Mouse (Mus musculus) testis, postnatal 14 days (tissue): Measurements from ENCODE around the gene Zcchc4.

Source experiments
- DNase-seq: peaks from one replicate; pipeline ENCODE4 v3.0.0; 2021; ENCODE audit warnings: low spot score

Zcchc4 gene

DNA sequence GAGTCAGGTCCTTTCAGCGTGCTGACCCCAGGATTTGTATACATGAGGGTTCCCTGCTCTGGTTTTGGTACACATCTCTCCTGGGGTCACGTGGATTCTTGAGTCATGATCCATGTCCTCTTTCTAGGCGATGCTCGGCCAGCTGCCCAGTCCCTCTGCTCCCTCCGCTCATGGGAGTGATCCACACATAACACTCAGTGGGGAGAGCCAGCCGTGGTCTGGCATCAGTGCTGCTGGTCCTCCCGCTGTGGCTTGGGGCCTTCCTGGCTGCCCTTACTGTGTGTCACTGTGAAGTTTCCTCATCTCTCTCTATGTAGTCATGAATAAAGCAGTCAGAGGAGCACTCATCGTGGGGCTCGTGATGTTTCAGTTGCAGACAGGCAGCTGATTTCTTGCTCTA lies 18.9 kb downstream of the Zcchc4 start:
- DNase-seq: no peak

DNA sequence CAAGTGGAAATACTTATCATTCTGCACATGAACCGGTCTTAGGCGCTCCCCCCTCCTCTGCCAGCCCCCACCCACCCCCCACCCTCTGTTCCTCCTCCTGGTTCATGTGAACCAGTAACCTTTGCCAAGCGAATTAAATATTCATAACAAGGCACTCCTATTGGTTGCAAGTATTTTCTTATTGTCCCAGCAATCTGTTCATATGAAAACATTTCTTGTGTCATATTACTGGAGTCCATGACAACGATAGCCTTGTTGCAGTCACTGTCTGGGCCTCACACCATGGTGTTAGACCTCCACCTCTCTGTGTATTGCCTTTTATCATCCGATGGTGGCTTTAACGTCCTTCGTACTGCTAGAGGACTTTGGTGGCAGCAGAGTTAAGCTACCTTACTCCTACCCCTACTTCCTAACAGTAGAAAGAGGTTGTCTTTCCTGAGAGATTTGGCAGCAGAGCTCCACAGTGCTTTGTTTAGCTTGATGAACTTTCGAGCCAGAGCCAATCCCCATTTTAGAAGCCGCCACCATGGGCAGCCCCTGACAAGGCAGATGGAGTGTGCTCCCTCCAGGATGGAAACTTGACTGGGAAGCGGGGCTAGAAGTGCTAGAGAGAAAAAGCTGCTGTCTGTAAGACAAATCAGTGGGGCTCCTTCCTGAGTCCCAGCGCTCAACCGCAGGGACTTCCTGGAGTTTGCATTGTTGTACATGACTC lies 24.2 kb downstream of the Zcchc4 start:
- no peak for DNase-seq

DNA sequence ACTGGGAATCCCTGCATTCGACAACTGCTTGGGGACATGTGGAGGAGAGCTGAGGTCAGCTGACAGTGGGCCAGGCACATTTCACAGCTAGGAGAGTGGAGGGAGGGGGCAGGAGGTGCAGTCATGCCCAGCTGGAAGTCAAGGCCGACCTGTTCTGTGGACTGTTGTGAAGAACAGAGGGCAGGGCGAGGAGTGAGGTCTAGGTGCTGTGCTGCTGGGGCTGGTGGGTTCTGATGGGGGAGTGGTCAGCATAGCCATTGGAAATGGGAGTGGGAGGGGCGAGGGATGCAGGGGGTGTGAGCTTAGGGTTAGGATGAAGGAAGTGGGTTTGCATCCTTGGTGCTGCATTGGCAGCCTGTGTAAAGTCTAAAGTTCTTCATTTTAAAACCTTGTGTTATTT lies 30.6 kb downstream of the Zcchc4 start:
- DNase-seq: no peak

DNA sequence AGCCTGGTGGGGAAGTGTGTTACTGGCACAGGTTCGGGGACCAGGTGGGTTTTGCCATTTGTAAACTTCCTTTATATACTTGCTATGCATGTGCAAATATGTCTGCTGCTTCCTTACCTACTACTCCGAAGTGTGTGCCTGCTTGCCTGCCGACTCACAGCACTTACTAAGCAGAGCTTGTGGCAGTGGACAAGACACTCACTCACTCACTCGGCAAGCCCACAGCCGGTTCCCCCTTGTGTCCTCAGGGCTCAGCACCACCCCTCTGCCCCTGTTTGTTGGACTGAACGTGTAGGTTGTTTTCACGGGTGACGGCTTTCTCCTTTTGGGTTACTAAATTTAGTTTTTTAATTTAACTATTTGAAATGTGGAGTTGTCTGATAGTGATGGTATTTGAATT lies 31.1 kb downstream of the Zcchc4 start:
- no peak for DNase-seq

DNA sequence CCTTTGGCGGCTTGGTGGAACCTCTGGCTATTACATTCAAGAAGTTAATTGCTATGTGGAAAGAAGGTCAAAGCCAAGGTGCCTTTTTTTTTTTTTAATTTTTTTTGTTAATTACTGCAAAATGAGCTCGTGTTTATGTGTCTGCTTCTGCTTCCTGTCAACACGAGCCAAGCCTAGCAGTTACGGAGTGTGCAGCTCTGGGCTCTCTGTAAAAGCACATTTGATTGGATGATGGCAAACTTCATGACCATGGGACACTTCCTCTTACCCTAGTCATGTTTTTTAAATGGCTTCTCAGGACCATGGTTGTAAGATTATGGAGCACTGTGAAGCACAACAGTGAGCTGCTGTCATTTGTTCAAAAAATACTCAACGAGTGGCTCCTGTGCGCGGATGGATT lies 31.8 kb downstream of the Zcchc4 start:
- DNase-seq: no peak

DNA sequence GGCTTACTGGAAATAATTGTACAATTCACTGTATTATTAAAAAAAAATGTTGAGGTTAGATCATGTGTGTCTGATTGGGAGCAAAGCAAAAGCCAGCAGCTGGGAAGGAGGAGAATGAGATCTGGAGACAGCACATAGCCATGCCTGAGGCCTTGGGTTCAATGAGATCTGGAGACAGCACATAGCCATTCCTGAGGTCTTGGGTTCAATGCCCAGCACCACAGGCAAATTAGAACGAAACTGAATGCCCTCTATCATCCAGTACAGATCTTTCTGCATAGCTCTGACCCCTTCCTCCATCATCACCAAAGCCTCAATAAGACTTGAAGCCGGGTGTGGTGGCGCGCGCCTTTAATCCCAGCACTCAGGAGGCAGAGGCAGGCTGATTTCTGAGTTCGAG lies 35.2 kb downstream of the Zcchc4 start:
- no peak for DNase-seq

DNA sequence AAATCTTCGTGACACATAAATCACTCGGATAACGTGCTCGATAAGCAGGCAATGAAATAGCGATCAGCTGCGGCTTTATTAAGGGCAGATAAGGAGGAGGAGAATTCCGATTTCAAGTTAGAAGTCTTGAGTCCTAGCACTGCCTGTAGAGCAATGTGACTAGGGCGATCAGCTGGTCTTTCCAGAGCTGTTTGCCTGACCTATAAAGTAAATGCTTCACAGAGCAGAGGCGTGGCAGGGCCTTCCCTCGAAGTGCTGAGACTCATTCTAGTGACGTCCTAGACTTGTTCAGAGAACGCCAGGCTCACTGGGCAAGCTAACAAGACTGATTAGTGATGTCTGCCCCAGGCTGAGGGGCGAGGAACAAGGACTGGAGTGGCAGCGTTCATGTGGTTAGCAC lies 35.8 kb downstream of the Zcchc4 start:
- no peak for DNase-seq

DNA sequence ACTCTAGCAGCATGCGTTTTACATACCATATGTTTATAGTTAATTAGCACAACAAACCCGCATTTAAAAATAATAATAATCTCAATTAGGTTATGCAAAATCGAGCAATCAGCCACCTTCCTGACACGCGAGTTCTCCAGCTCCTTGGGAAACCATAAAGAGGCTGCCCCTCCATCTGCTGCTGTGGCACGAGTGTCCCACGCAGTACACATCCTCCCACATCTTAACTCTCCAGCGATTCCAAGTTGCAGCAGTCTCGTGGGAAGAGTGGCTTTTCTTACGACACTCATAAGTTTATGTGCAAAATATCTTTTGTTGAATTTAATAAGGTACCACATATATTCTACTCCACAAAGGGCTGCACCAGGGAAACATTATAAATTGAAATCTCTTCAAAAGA lies 37.2 kb downstream of the Zcchc4 start:
- no peak for DNase-seq

DNA sequence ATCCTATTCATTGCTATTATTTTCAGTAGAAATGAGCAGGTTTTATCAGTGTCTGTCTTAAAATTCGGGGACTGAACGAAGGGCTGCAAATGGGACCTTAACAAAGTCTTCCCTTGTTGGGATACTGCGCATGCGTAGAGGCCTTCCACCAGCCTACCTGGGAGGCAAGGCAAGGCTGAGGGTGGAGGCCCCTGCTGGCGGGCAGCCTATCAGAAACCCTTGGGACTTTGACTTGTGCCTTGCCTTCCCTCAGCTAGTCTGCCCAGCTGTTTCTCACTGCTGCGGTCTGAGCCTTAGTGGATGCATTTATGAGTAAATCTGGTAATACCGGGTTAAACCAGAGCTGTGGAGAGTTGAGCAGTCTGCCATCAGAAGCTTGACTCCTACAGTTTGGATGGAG lies 38.1 kb downstream of the Zcchc4 start:
- peak; percentile 45 for DNase-seq

DNA sequence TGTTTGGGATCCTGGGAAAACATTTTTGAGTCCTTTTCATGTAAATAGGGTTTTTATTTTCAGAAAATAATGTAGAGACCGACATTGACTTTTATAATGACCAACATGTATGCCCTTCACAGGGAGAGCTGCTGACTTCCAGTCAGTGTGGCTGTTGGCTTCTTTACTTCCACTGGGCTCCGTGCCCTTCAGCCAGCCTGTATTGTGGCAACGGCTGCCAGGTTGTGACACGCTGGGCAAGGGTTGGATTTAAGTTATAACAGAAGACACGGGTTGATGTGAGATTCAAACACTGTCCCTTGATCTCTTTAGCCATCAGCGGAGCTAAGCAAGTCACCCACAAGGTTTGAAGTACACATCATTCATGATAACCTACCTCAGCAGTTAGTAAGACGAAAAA lies 43.5 kb downstream of the Zcchc4 start:
- DNase-seq: no peak

DNA sequence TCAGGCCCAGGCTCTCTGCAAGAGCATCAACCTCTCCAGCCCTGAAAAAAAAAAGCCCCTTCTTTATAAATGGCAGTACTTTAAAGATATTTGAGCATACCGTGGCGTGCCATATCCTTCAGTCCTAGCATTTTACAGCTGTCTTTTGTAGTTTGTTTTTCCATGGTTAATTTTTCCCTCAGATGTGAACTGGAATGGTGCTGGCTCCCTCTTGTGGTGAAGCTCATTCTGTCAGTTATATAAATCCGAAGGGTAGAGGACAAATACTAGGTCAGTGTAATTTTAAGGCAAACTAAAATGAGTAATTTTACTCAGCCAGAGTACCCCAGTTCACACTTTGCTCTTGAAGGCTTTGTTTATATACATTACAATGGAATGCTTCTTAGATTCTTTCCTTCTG lies 46.5 kb downstream of the Zcchc4 start:
- DNase-seq: no peak

DNA sequence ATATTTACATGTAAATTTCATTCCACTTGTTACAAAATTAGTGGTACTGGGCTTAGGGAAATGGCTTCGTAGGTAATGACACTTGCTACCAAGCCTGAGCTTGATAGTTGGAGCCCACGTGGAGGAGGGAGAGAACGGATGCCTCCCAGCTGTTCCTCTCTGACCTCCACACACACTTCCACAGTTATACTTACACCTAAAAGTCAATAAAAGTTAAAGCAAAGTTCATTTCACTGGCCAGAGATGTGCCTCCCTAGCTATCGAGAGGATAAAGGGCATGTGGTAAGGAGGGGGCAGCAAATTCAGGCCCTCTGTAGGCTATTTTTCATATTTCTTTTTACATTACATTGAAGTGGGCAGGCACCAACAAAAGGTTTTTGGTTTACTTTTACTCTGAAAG lies 52.7 kb downstream of the Zcchc4 start:
- no peak for DNase-seq

DNA sequence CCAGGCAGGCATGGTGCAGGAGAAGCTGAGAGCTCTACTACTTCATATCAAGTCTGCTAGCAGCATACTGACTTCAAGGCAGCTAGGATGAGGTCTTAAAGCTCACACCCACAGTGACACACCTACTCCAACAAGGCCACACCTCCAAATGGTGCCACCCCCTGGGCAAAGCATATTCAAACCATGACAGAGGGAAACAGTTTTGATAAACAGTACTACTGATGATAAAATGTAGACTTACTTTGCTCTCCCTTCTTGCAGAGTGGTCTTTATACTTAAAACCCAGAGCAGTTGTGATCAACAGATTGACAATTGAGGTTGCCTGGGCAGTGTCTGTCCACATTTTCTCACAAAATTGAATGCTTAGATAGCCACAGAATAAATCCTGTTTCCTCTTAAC lies 57.8 kb downstream of the Zcchc4 start:
- no peak for DNase-seq

DNA sequence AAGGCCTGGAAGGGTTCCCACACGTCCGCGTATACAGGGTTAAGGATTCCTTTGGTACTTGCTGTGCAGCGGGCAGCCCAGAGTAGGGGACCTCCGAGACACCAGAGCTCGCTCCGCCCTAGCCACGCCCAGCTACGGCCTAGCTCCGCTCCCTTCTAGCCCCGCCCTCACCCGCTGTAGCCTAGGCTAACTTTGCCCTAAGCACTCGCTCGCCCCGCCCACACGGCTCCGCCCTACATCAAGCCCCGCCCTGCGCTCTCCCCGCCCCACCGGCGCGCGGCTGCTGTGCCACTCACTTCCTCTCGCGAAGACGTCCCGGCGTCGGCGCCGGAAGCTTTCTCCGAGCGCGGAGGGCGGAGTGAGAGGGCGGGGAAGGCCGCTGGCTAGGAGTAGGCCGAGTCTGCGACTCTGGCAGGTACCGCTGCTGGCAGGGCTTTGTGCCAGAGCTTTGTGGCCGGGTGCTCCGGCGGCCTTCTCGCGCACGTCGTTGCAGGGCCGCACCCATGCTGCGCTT lies 58.6 kb downstream of the Zcchc4 start, which contains the start of gene Anapc4:
Gene Anapc4 (plus strand): TSS at position 252 of the 514 bp plus-strand sequence.
- DNase-seq: peak; percentile 99

DNA sequence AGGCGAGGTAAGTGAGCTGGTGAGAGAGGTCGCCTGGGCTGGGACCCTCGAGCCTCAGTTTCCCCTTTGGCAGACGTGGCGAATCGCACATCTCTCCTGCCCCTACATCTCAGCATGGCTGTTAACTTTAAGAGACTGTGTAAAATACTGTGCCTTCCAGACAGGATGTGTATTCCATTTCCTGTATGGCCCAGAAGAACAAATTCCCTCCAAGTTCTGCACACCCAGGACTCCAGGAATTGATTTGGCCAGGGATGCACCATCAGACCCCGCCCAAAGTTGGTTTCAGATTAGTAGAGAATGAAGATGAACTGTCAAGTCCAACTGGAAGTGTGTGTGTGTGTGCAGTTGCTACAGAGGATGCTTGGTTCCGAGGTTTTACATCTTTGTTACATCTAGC lies 59.2 kb downstream of the Zcchc4 start:
- no peak for DNase-seq

DNA sequence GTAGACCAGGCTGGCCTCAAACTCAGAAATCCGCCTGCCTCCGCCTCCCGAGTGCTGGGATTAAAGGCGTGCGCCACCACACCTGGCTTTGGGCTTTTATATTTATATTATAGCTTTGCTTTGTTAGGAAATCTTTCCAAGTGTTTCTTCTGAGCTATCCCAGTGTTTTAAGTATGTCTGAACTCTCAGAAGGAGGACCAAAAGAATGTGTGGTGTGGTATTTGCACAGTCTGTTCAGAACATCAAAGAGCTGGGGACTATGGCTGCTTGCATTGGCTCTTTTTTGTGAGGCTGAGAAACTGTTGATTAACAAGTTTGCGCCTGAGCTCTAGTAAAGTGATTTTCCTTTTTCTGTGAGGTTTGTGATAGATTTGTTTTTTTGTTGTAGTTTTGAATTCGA lies 69.1 kb downstream of the Zcchc4 start:
- no peak for DNase-seq

DNA sequence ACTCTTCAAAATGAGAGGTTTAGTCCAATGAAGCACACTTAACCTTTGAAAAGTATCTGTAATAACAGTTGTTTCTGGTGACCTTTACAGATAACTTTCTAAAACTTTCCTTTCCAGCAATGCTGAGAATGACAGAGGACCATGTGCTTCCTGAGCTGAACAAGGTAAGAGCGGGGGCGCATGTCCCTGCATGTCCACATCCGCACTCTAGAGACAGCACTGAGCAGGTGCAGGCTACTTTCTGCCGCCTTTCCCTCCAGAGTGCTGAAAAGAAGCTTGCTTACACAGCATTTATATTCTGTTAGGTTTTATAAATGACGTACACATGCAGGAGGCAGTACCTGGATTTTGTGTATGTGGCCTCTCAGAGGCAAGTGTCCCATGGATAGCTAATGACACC lies 80.5 kb downstream of the Zcchc4 start:
- DNase-seq: no peak

DNA sequence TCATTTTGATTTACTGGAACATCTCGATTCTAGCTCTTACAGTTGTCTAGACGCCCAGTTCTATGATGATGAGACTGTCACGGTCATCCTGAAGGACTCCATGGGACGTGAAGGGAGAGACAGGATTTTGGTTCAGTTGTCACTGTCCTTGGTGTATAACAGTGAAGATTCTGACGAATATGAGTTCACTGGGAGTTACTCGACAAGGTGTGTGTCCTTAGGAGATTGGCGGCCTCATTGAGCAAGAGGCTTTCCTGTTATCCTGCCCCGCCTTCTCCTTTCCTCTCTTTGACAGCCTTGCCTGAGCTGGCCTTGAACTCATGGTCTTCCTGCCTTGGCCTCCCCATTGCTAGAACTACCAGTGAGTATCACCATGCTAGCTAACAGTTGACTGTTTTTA lies 89.2 kb downstream of the Zcchc4 start:
- DNase-seq: no peak

DNA sequence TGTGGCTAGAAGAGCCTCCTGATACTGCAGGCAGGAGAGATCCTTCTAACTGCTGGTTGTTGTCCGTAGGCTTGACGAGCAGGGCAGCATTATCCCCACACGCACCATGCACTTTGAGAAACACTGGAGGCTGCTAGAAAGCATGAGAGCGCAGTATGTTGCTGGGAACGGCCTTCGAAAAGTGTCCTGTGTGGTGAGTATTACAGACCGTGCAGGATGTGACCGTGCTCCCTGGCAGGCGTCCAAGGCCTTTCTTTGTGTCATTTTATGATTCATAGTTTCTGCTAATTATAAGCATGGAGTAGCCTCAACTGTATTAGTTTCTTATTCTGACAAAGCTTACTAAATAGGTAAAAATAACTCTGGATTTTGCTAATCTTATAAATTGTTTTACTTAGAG lies 90.6 kb downstream of the Zcchc4 start:
- DNase-seq: peak; percentile 32

DNA sequence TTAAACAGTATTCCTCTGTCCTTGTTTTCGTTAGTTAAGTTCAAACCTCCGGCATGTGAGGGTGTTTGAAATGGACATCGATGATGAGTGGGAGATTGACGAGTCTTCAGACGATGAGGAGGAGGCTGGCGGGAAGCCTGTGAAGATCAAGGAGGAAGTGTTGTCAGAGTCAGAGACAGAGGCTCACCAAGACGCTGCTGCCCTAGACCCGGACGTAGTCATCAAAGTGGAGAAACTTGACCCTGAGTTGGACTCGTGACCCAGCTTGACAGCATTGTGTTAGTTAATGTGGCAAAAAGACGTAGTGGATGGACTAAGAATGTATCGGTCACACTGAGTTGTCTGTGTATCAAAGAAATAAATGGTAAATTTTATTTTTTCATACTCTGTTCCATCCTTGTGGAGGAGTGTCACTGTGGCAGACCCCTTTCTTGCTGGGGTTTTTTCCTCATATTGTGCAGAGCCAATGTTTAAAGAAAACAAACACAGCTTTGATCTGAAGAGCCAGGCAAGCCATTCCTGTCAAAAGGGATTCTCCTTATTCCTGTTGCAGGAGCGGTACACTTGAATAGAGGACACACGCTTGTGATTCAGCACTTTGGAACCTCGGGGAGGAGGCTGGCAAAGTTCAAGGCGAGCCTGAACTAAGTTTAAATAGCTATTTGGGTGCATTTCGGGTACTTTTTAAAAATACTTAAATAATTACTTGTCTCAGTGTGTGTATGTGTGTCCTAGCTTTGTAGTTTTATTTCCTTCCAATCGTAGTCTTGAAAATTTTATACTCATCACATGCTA lies 91.3 kb downstream of the Zcchc4 start:
- DNase-seq: no peak

DNA sequence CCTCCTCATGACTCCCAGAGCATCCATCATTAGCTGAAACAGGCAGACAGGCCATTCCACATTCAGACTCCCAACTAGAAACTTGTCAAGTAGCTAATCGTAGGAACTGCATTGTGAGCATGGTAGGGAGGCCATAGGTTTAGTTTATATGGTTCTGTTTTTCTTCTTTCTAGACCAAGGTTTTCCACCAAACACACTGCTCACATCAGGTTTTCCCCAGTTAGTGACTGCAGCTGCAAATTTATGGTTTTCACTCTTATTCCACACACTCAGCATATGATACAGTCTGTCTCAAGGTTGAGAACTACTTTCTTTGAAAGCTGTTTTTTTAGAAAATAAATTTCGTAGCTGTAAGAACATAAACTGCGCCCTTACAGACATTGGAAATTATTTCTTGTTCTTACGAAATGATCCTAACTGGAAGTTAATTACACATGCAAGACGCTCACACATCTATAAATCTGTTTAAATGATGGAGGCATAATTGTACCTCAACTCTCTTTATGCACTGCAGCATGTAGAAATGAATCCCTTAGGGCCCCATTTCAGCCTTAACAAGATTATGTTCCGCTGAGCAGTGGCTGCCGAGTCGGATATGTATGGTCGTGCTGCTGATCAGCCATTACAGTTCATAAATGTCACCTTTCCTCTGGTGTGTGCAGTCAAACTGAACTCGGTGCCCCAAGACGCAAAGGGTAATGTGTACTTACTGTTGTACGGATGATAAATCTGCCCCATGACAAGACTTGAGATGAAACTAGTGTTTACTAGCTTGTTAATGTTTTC lies 93.9 kb downstream of the Zcchc4 start:
- no peak for DNase-seq

DNA sequence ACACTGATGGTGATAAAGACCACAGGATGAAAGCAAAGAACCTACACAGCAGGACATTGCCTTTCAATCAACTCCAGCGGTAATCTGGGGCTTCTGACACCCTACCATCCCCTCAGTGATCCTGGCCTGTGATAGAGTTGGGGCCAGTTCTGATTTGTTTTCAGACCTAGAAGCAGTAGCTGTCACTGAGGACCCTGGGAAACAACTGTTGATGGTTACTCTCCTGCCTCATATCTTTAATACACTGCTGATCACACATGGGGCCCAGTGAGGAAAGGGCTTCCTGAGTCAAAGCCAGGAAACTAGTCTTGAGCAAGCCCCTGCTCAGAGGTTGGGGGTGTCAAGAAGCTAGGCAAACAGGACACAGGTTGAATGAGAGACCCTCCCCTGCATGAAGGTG lies 96.3 kb downstream of the Zcchc4 start:
- no peak for DNase-seq

DNA sequence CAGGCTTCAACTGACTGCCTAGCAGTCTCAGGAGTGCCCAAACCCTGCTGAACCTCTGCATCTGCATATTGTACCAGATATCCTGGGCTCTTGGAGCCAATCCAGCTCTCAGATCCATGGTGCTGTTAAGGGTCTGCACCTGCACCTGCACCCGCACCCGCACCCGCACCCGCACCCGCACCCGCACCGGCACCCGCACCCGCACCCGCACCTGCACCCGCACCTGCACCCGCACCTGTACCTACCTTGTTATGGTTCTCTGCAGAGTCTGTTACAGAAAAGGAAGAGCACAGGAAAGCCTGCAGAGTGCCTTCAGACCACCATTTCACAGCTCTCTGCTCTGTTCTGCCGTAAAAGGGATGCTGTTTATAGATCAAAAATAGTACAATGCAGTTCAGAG lies 96.8 kb downstream of the Zcchc4 start:
- no peak for DNase-seq
